Mouse (Mus musculus) urinary bladder, postnatal 4 days (tissue): ENCODE data around the gene Acyp1.
A peak's percentile ranks its signal among the peaks of the same experiment; 100 is the strongest.
"Not testable (repeated sequence)": the region's sequence is repeated elsewhere in the genome, so short reads cannot be mapped to it uniquely, and the experiment has no call there.

Experiments
- DNase-seq, 2 experiments: peaks; one replicate each; pipeline ENCODE4 v3.0.0; 2021 to 2022; ENCODE audit warnings: low spot score in 2 of 2

Acyp1 gene

DNA sequence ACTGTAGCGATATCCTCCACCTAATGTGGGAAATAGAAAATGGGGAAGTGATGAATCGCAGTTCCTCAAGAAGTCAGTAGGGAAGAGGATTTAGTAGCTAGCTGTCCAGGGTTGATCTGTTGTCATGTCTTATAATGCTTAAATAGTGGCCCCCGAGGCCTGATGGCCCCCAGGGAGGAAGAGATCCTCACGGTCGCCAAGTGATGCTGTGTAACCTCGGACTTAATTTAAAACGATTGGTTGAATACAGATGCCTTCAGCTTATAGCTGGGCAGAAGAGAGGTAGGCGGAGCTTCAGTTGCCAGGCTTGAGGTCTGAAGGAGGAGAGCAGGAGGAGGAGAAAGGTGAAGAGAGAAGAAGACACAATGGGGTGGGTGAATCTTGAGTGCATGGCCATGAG is 3.9 kb downstream of the Acyp1 start:
- no peak for DNase-seq

DNA sequence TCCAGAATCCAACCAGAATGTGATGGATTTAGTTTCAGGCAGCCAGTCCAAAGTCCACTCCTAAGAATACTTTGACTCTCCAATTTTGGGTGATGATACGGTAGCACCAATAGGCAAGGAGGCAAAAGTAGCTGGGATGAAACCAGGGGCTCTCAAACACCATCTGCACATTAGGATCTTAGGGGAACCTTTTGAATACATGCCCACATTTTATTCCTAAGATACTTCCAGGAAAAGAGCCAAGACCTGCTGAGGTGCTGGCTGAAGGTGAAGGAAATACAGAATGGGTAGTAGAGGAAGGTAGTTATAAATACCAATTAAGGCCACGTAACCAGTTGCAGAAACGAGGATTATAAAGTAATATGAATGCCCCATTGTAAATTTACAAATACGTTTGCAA is 6.5 kb downstream of the Acyp1 start:
- not testable (repeated sequence) for DNase-seq

DNA sequence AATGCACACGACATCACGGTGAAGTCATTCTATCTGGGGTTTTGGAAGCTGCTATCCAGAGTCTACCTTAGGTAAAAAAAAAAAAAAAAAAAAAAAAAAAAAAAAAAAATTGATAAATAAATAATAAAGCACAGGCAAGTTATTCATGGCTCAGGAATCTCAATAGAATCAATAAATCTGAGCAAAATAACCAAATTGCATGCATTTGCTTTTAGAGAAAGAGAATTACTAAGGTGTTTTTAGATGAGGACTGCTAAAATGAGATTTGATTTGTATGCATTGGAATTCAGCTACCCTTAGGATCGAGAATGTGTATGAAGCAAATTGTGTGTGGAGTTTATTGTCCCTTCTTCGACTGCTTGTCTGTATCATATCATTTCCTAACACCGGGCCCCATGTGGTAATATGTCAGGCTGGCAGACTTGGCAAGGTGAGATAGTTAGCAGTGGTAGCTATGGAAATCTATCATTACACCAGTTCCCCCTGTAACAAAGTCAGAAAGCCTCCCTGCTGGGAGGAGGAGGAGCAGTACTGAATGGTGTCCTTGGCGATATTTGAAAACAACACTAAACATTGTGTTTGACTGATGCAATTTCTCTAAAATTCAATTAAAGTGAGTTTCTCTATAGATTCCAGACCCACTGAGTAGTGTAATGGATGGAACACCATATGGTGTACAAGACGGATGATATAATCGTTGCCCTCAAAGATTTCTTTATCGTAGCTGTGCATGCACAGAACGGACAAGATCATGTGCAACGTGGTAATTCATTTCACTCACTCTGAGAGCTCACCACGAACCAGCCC is 7.2 kb downstream of the Acyp1 start:
- no peak for DNase-seq

DNA sequence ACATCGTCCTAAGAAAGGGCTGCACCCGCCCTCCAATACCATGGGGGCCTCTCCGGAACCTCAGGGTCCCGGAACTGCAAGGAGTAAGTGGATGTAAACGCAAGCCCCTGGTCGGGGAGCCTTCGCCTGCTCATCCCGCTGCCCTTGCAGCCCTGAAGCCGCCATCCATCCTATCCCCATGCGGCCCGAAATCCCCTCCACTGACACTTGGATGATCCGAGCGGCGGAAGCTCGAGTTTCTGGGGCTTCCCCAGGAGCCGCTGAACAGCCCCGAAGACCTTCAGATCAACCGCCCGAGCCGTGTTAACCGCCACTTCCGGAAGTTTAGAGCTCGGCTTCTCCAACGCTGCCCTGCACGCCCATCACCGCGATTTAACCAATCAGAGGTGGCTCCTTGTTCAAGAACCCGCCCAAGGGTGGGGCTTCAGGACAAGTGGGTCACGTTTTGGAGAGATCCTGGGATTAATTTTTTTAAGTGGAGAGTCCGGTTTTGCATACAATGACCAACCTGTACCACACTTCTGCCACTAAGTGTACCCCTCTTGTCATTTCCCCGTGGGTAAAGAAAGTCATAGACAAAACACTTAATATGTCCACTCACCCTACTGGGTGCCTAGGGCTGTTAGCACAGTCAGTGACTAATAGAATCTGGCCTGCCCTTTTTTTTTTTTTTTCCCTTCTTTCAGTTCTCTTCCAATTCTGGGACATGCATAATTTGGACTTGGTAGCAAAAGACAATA is 8.0 kb downstream of the Acyp1 start:
- peak; percentile 95 to 97 for DNase-seq

DNA sequence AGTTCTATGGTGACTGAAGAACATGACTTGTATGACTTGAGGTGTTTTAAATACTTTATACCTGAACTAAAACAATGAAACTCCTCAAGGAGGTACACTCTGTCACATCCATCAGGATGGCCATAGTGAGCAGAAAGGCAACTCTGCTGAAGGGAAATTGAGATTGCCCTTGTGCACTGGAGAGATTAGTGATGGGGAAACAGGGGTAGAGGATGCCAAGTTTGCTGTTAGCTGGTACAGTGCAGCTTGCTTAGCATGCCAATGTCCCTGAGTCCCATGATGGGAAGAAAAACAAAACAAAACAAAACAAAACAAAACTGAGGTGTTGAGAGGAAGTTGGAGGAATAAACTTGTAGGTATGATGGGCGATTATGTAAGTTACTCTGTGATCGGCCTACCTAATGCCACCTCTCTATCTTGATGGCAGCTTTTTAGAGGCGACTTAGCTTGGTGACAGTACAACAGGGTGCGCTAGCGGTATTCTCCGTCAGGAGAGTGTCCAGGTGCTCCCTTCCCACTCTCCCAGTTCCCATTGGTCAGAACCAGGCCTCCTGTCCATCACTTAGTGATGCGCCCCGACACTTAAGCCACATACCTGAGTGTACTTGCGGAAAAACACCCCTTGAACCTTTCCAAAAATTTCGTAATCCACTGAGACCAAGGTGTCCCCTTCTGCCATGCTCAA is 8.7 kb downstream of the Acyp1 start:
- DNase-seq = no peak

DNA sequence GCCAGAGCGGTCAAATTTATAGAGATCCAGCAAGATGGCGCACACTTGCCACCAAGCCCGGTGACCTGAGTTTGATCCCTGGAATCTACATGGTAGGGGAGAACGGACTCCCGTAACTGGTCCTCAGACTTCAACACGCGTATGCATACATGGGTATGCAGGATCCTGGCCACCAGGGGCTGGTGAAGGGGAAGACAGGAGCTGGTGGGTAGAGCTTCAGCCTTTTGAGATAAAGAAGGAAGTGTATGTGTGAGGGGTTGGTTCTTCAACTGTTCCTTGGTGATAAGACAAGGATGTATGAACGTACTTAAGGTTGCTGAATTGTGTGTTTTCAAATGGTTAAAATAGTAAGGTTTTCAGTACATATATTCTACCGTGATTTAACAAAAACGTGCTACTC is 9.3 kb downstream of the Acyp1 start:
- no peak for DNase-seq

DNA sequence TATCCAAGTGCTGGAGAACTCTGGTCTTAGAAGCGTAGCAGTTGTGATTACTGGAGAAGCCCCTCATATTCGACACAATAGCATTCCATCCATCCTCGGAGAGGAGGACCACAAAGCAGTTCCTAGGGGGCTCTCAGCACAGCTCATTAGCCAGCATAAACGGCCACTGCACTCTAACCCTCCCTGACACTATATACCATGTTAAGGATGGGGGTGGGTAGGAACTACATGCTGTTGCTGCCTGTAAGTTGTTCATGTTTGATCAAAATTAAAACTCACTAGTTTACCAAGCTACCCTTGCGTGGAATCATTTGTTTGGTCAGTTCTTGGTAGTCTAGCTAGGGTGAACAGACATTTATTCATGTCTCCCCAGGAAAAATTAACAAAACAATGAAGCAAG is 12.0 kb downstream of the Acyp1 start:
- no peak for DNase-seq

DNA sequence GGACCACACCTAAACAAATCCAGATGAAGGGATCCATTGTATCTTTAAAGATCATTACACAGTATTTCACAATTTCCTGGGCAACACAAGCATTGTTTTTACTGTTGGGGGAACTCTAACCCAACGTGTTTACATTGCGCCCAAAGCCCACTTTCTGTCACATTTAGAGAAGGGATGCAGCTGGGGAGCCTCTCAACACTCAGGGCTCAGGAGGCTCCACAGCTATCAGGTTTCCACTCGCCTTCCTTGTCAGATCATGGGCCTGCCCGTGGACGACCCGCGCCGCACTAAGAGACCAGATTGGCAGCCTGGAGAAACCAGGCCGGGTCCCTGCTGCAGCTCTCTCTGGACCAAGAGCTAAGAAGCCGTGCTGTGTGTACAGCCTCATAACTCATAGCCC is 14.7 kb downstream of the Acyp1 start:
- peak in 1 of 2 experiments; percentile 24 for DNase-seq

DNA sequence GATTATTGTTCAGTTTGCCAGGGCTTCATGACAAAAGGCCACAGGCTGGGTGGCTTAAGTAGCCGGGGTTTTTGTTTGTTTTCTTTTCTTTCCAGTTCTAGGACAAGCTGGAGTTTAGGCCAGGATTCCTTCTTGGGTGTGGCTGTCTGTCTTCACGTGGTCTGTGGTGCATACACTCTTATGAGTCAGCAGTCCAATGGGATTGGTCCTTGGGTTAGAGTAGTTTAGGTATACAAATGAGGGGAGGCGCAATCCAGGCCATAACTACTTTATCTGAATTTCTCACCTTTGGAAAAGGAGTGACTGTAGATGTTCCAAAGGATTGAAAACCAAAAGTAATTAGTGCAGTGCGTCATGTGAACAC is 16.4 kb downstream of the Acyp1 start:
- DNase-seq = no peak

DNA sequence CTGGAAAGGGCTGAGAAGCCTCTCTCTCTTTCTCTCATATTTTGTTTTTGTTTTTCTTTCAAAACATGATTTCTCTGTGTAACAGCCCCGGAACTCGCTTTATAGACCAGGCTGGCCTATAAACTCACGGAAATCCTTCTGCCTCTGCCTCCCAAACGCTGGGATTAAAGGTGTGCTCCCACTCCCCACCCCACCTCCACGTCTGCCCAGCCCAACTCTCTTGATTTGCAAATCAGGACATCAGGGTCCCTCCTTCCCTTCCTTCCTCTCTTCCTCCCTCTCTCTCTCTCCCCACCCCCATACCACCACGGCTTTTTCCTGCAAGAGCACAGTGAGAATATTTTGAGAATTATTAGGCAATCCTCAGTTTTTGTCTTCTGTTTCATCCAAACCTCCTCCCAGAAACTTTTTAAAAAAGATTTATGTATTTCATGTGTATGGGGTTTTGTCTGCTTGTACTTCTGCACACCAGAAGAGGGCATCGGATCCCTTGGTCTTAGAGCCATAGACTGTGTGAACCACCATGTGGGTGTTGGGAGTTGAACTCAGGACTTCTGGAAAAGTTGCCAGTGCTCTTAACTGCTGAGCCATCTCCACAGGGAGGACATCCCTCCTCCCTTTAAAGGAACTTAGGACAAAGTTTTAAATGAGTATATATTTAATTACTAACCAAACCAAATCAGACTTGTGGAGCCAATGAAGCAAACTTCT is 17.0 kb downstream of the Acyp1 start:
- no peak for DNase-seq

DNA sequence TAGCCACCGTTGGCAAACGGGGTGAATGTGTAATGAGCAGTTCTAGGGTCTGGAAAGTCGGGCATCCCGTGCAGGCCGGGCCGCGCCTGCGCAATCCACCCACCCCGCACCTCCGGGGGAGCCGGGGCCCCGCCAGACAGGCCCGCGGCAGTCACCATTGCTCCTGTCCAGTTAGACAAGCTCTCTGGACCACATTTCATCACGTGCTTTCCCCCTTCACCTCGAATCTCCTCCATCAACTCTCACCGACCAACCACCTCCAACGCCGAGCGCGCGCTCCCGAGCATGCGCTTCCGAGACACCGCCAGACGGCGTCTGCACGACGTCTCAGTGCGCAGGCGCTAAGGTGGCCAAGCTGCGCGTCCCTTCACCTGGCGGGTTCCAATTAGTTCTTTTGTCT is 17.9 kb downstream of the Acyp1 start, which contains the start of gene Mlh3:
Gene Mlh3 (minus strand): TSS at position 281 of the 400 bp plus-strand sequence.
- DNase-seq = peak; percentile 76 to 78

DNA sequence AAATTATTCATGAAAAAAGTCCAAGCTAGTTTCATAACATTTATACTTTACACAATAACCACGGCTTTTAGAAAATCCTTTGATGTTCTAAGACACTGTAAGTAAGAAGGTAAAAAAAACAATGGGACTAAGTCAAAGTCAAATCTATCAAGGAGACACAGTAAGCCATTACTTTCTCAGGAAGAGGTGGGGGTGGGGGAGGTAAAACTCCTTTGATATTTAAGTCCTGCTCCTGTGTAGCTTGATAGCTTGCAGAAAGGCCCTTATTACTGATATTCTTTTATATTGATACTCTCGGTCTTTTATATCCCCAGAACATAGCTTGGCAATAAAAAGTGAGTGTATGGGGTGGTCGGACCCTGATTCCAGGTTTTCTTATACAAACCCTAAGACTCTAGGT is 18.4 kb downstream of the Acyp1 start:
- DNase-seq = no peak

DNA sequence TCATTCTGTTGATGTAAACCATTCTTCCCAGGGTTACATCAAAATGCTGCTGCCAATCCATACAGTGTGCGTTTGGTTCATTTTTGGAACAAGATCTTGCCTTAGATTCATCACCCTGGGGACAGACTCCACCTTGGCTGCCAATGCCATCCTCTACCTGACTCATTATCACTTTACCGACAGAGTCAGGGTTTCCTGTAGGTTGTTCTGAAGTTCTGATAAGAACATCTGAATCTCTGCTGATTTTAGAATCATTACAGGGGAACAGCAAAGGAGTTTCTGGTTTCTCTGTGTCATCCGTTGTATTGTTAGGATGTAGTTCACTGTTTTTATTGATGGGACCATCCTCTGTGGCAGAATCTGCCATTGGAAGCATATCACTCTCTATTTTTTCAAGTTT is 22.0 kb downstream of the Acyp1 start:
- DNase-seq = no peak

DNA sequence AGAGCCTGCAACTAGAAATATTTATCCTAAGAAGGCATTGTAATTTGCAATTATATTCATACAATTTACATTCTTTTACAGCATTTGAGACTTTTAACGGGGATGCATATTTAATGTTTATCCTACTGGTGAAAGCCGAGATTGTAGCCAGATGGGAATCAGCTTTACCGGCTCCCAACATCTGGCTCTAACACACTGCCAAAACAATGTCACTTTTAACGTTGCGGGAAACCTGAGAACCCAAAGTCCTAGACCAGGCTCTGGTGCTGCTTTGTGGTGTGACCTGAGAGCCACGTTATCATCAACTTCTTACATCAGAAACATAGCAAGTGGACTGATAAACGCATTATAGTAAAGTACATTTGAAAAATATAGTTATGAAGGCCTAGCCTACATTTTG is 23.3 kb downstream of the Acyp1 start:
- DNase-seq = no peak

DNA sequence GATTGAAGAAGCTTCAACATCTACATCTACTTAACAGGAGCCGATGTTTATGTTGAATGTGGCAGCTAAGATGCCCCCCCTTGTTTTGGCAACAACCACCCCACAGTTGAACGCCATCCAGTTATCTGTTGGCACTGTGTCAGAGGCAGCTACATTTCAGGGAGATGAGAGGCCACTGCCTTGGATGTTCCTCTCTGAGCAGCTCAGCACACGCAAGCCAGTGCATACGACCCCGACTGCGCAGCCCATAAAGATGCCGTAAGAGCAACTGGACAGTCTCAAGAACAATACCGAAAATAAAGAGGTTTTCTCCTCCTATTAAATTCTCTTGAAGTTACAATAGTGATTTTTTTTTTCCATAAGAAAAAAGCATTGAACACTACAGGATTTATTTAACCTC is 23.7 kb downstream of the Acyp1 start:
- DNase-seq = no peak

DNA sequence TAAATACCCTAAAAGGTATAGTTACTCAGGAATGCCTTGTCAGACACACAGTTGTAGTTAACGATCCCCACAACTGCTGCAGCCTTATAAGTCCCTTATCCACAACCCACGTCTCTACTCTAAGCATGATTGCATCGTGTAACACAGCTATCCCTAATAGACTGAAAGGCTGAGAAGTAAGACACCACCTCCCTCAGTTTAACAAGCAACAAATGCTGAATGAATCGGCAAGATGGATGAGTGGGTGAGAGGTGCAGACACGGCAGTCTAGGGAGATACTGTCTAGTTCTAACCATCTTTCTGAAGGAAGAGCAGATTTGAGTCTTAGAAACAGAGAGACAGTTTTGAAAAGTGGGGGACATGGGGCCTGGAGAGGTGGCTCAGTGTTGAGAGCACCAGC is 25.0 kb downstream of the Acyp1 start:
- DNase-seq = no peak

DNA sequence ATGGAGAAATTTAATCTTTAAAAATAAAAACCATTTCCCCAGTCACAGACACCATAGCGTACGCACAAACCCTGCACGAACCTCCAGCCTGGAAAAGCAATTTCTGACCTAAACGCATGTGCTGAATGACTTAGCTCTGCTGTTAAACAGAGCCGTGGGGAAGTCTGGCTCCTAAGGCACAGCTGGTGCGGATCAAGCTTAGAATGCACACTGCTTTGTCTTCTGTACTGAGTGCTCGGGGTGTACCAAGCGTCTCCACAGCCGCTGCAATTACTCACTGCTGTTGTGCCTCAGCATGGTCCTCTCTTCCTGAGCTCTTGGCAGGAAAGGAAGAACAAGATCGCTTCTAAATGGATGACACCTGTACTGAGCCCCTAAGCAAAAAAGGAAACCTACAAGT is 25.7 kb downstream of the Acyp1 start:
- DNase-seq = no peak

DNA sequence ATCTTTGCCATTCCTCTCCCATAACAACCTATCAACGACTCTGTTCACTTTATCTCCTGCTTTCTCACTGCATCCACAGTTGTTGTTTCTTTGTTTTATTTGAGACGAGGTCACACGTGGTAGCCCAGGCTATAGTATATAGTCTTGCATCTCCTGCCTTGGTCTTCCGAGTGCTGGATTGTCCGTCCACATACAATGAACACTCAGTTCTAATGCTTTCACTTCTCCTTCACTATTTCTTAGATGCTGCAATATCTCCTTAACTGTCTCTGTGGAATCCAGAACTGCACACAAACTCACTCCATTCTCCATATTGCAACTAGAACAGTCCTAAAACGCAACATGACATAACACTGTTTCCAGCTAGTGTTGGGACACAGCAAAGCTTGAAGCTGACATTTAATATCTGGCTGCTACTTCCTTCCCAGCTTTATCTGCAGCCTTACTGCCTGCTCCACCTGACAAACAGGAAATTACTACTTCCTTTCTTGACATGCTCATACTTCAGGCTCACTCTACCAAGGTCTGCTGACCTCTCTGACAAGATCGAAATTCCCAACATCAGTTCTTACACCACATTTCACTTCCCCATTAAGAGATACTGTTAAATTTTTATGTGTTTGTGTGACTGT is 31.1 kb downstream of the Acyp1 start:
- DNase-seq = no peak

DNA sequence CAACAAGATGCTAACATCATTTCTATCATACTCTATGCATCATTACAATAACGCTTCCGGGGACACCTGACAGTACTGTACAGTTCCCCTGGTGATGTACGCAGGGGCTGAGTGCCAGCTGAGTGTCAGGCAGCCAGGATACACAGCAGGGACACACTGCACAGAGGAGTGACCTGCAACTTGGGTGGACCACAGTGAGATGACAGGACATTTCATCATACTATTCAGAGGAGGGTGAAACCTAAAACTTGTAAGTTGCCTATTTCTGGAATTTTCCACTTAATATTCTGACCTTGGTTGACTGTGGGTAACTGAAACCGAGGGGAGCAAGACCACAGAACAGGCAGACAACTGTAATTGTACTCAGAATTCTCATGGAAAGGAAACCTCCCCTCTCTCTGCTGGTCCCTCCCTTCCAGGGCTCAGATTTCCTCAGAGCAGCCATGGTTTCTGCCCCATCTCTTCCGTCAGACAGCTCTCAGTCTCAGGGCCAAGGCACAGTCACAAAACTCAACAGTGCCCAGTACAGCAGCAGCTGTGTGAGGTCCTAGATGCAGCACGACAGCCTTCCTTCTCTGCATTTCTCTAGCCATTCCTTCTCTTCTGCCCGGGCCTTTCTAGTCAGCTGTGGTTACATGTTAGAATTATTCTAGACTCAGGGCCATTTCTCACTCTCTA is 32.0 kb downstream of the Acyp1 start:
- DNase-seq = no peak

DNA sequence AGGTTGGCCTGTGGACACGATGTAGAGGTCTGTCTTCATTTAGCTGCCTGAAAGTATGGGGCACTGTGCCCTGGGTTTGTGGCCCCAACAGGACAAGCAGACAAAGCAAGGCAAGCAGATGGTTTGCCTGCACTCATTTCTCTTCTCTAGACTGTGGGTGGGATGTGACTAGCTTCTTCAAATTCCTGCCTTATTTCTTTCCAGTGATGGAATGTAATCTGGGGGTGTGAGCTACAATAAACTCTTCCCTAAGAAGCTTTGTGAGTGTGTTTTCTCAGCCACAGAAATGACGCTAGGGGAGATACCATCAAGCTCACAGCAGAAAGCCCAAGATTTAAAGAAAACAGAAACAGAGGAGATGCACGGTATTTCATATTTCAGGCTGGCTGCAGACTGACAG is 36.2 kb downstream of the Acyp1 start:
- DNase-seq = no peak

DNA sequence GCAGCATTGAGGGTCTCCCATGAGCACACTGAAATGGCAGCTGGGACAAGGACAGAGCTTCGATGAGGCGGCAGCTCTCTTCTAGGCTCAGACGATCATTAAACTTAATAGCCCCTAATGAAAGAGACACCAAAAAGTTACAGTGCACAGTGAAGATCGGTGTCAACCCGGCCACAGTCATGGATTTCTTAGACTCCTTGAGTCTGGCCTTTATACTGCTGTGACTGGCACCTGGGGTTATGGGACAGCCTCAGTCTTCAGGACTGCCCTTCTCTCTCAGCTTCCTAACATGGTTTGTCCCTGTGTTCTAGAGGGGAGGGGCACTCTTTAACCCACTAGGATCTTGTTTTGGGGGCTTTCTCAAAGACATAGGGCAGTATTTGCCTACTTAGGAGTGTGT is 50.7 kb downstream of the Acyp1 start:
- DNase-seq = no peak
